Mouse (Mus musculus) ovary, postnatal 36 days (tissue): ENCODE measurements around the gene Tma7.
A peak's percentile ranks its signal among the peaks of the same experiment; 100 is the strongest.

ENCODE experiments used
- DNase-seq: peaks from one replicate; pipeline ENCODE4 v3.0.0; 2022; ENCODE audit warnings: low spot score, mixed read lengths

Tma7 gene

DNA sequence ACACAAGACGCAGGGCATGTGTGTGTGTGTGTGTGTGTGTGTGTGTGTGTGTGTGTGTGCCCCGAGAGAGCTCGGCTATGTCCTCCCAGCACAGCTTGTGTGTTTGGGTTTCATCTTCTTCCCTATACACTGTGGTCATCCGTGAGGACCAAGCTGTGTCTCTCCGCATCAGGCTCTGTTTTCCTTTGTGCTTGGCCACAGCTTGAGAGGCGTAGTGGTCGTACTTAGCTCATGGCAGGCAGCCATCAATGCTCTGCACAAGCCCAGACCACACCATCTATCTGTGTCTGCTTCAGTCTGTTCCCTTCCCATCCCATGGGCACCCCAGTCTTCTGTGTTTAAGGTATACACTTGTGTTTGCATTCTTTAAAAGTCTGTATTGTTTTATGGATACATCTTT, 41.0 kb downstream of the Tma7 start:
- no peak for DNase-seq

DNA sequence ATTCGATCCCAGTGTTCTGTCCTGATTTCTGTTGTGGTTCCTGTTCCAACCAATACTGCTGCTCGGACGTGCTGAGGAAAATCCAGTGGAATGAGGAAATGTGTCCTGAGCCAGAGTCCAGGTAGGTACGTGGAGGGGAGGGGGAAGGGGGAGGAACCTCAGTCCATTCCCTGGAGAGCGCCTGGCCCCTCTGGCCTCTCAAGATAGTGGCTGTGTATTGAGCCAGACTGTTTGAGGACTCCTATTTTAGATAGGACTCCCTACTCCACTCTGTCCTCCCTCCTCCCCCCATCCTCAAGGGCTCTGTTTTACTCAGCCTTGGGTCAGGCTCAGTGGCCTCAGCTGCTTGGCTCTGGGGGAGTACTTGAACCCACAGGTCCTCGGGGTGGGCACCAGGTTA, 41.5 kb downstream of the Tma7 start:
- no peak for DNase-seq

GRCm38 (mm10) chr9:109040216-109040615, 42.2 kb downstream of the Tma7 start:
- no peak for DNase-seq

GRCm38 (mm10) chr9:109039681-109040080, 42.7 kb downstream of the Tma7 start:
- DNase-seq: no peak

- DNase-seq: peak; percentile 45
Observed at GRCm38 (mm10) chr9:109038901-109039364, 43.5 kb downstream of the Tma7 start.

GRCm38 (mm10) chr9:109038086-109038895, 44.1 kb downstream of the Tma7 start, which contains the start of gene Shisa5:
TSS of gene Shisa5 (plus strand) at chr9:109038565.
- DNase-seq: peak; percentile 83

DNA sequence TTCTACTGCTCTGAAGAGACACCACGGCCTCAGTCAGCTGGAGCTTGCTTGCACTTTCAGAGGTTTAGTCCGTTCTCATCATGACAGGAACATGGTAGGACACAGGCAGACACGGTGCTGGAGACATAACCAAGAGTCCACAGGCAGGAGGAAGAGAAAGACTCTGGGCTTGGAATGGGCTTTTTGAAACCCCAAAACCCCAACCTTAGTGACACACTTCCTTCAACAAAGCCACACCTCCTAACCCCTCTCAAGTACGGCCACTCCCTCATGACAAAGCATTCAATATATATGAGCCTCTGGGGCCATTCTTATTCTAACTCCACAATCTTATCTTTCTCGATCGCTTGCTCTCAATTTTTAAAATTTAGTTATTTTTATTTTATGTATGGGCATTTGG, 50.0 kb downstream of the Tma7 start:
- DNase-seq: no peak

GRCm38 (mm10) chr9:109031686-109032085, 50.7 kb downstream of the Tma7 start:
- no peak for DNase-seq

DNA sequence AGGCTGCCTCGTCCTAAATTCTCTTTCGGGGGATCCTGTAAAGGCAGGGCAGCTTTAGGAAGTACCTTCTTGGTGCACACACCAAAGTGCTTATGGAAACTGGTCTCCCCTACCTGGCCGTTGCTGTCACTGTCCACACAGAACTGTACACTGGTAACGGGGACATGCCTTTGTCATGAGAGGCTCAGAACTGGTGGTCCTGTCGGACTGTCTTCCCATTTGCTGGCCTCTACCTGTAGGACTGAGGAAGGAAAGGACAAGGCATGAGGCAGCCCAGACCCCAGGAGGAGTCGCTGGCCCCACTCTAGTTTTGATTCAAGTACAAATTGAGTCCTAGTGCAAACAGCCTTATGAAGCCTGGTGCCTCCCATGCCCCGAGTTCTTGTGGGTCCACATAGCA, 51.4 kb downstream of the Tma7 start:
- DNase-seq: no peak

DNA sequence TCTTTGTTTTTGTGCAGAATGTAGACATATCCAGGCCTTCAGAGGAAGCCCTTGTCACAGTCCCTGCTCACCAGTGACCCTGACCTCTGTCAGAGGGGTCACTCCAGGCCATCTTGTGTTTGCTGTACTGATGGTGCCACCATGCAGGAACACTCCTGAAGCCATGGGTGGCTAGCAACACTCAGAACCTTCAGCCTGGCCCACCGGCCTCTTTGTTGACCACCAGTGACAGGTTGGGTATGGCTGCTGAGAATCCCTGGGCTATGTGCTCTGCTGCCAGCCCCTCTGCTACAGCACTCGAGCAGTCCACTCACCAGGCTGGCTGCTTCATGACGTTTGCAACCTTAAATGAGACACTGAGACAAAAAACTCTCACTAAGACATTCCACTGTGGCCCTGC, 52.1 kb downstream of the Tma7 start:
- DNase-seq: no peak

- DNase-seq: no peak
Observed at GRCm38 (mm10) chr9:109028919-109029318, 53.5 kb downstream of the Tma7 start.

GRCm38 (mm10) chr9:109028421-109028820, 54.0 kb downstream of the Tma7 start:
- DNase-seq: no peak

- no peak for DNase-seq
Observed at GRCm38 (mm10) chr9:109027521-109027920, 54.9 kb downstream of the Tma7 start.
